Mouse (Mus musculus): Measurements from ENCODE around the gene Fgfr2. TPM values are rescaled to one million over a fixed set of nuclear protein-coding genes. Genes with fewer than 3 reads are reported as not detected.

The Fgfr2 gene
- total RNA-seq, 1 experiment: 37.5 TPM

DNA sequence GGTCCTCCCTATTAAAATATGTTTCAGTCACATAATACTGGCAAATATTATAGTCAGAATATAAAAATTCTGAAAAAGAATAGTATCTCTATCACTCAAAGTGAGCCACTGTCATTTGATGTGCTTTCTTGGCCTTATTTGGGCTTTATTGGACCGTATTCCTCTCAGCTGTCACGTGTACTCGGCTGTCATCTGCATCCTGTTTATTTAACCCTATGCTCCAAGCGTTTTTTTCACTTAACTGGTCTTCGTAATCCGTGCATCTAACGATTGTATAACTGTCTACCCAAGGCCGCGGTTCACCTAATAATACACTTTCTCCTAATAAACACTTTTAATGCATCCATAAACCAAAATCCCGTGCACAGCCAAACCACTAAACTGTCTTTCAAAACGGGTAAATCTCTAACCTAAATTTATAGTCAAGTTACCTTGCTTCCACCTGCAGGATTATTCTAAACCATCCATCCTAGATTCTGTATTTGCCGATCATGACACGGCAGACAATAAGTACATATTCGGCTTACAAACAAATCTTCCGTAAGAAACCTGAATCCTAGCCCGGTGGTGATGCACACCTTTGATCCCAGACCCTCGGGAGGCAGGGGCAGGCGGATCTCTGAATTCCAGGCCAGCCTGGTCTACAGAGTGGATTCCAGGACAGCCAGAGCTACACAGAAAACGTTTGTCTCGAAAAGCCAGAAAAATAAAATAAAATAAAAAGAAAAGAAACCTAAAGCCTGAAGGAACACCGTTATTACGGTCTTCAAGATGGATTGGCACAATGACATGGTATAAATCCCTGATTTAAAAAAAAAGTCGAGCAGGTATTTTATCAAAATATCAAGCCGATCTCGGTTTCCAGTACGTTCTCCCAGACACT lies 2604.7 kb downstream of the Fgfr2 start:
- Histone ChIP-seq H3K9me3 (ENCODE audit: control insufficient read depth, insufficient read depth, low read depth, low read length) (no peaks in the 10 kb centered on the region), H3K4me1 (ENCODE audit: control insufficient read depth in 2 of 2, insufficient read depth in 2 of 2, low read length in 2 of 2, poor library complexity in 1 of 2) (no peaks in the 10 kb centered on the region; a peak in 2 of 4 replicates), H3K4me3 (ENCODE audit: insufficient read depth in 1 of 2, low read depth in 1 of 2, low read length in 2 of 2, poor library complexity in 1 of 2, severe bottlenecking in 1 of 2) (peak overlapping the region; percentile 84 to 100), H3K36me3 (ENCODE audit: control insufficient read depth, insufficient read depth, low read length, poor library complexity, severe bottlenecking) (no peaks in the 10 kb centered on the region), H3K27ac (ENCODE audit: insufficient read depth, low read depth, low read length, poor library complexity, severe bottlenecking) (no peak overlapping the region), H3K9ac (ENCODE audit: insufficient read depth, low read depth, low read length, poor library complexity, severe bottlenecking) (peak overlapping the region; percentile 84)
- TF ChIP-seq ZC3H11A (IDR thresholded peaks at IDR 0.05; ENCODE audit: borderline replicate concordance, low read depth, low read length): no peak
- no peak for TF ChIP-seq MAFK (IDR thresholded peaks at IDR 0.05; ENCODE audit: insufficient read depth, low read depth, low read length)
- no peak for TF ChIP-seq ZNF384 (IDR thresholded peaks at IDR 0.05; ENCODE audit: low read depth, low read length)
- TF ChIP-seq CHD2 (IDR thresholded peaks at IDR 0.05; ENCODE audit: low read depth, low read length): no peak
- TF ChIP-seq HCFC1 (IDR thresholded peaks at IDR 0.05; ENCODE audit: borderline replicate concordance, insufficient read depth, low read length): no peak
- in situ Hi-C loops (cut with MboI; ENCODE audit: low sequenced_read_pairs in 2 of 2, unreplicated experiment in 2 of 2): no loop called here
- DNase-seq (ENCODE audit: low read depth, low spot score): no peak

DNA sequence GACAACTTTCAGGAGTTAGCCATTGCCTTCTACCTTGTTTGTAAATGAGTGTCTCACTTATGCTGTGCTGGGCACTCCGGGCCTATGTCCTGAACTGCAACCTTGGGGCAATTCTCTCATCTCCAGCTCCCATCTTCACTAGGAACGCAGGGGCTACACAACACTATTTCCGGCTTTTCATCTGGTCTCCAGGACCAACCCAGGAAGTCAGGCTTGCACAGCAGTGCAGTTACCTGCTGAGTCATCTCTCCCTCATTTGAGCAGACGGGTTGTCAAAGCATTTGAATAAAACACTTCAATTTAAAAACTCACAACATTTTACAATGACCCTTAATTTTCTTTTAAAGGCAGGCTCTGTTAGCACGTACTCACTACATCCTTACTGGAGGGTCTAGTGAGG lies 2612.9 kb downstream of the Fgfr2 start:
- Histone ChIP-seq H3K9ac (ENCODE audit: insufficient read depth, low read depth, low read length, poor library complexity, severe bottlenecking) (no peak overlapping the region), H3K36me3 (ENCODE audit: control insufficient read depth, insufficient read depth, low read length, poor library complexity, severe bottlenecking) (peaks cover 14% of the 10 kb centered on the region), H3K9me3 (ENCODE audit: control insufficient read depth, insufficient read depth, low read depth, low read length) (no peaks in the 10 kb centered on the region), H3K4me3 (ENCODE audit: insufficient read depth in 1 of 2, low read depth in 1 of 2, low read length in 2 of 2, poor library complexity in 1 of 2, severe bottlenecking in 1 of 2) (no peak overlapping the region), H3K4me1 (ENCODE audit: control insufficient read depth in 2 of 2, insufficient read depth in 2 of 2, low read length in 2 of 2, poor library complexity in 1 of 2) (0 out of 4 replicates have a peak, but pooled peaks cover 0 to 3% of the 10 kb centered on the region in 2 experiments), H3K27ac (ENCODE audit: insufficient read depth, low read depth, low read length, poor library complexity, severe bottlenecking) (no peak overlapping the region)
- TF ChIP-seq CHD2 (IDR thresholded peaks at IDR 0.05; ENCODE audit: low read depth, low read length): no peak
- TF ChIP-seq HCFC1 (IDR thresholded peaks at IDR 0.05; ENCODE audit: borderline replicate concordance, insufficient read depth, low read length): no peak
- no peak for TF ChIP-seq ZC3H11A (IDR thresholded peaks at IDR 0.05; ENCODE audit: borderline replicate concordance, low read depth, low read length)
- TF ChIP-seq MAFK (IDR thresholded peaks at IDR 0.05; ENCODE audit: insufficient read depth, low read depth, low read length): no peak
- no peak for TF ChIP-seq ZNF384 (IDR thresholded peaks at IDR 0.05; ENCODE audit: low read depth, low read length)
- in situ Hi-C loops (cut with MboI; ENCODE audit: low sequenced_read_pairs in 2 of 2, unreplicated experiment in 2 of 2): no loop called here
- DNase-seq (ENCODE audit: low read depth, low spot score): no peak

- in situ Hi-C loops (cut with MboI; ENCODE audit: low sequenced_read_pairs in 2 of 2, unreplicated experiment in 2 of 2): no loop called here
- H3K27ac ChIP-seq (ENCODE audit: insufficient read depth, low read depth, low read length, poor library complexity, severe bottlenecking): no peak overlapping the region
- no peak overlapping the region for H3K9ac ChIP-seq (ENCODE audit: insufficient read depth, low read depth, low read length, poor library complexity, severe bottlenecking)
- H3K4me1 ChIP-seq (ENCODE audit: control insufficient read depth in 2 of 2, insufficient read depth in 2 of 2, low read length in 2 of 2, poor library complexity in 1 of 2): no peaks in the 10 kb centered on the region
- H3K36me3 ChIP-seq (ENCODE audit: control insufficient read depth, insufficient read depth, low read length, poor library complexity, severe bottlenecking): peaks cover 13% of the 10 kb centered on the region
- no peak overlapping the region for H3K4me3 ChIP-seq (ENCODE audit: insufficient read depth in 1 of 2, low read depth in 1 of 2, low read length in 2 of 2, poor library complexity in 1 of 2, severe bottlenecking in 1 of 2)
- TF ChIP-seq ZNF384 (IDR thresholded peaks at IDR 0.05; ENCODE audit: low read depth, low read length) (no peak), HCFC1 (IDR thresholded peaks at IDR 0.05; ENCODE audit: borderline replicate concordance, insufficient read depth, low read length) (no peak), CHD2 (IDR thresholded peaks at IDR 0.05; ENCODE audit: low read depth, low read length) (no peak), ZC3H11A (IDR thresholded peaks at IDR 0.05; ENCODE audit: borderline replicate concordance, low read depth, low read length) (no peak), MAFK (IDR thresholded peaks at IDR 0.05; ENCODE audit: insufficient read depth, low read depth, low read length) (no peak)
- no peaks in the 10 kb centered on the region for H3K9me3 ChIP-seq (ENCODE audit: control insufficient read depth, insufficient read depth, low read depth, low read length)
- no peak for DNase-seq (ENCODE audit: low read depth, low spot score)
Observed at GRCm38 (mm10) chr7:130503006-130503405, 2620.1 kb downstream of the Fgfr2 start.

GRCm38 (mm10) chr7:130501499-130501898 lies 2621.7 kb downstream of the Fgfr2 start:
- Histone ChIP-seq H3K4me3 (ENCODE audit: insufficient read depth in 1 of 2, low read depth in 1 of 2, low read length in 2 of 2, poor library complexity in 1 of 2, severe bottlenecking in 1 of 2) (no peak overlapping the region), H3K9ac (ENCODE audit: insufficient read depth, low read depth, low read length, poor library complexity, severe bottlenecking) (no peak overlapping the region), H3K4me1 (ENCODE audit: control insufficient read depth in 2 of 2, insufficient read depth in 2 of 2, low read length in 2 of 2, poor library complexity in 1 of 2) (no peaks in the 10 kb centered on the region), H3K9me3 (ENCODE audit: control insufficient read depth, insufficient read depth, low read depth, low read length) (no peaks in the 10 kb centered on the region), H3K36me3 (ENCODE audit: control insufficient read depth, insufficient read depth, low read length, poor library complexity, severe bottlenecking) (peaks cover 8% of the 10 kb centered on the region), H3K27ac (ENCODE audit: insufficient read depth, low read depth, low read length, poor library complexity, severe bottlenecking) (no peak overlapping the region)
- no peak for DNase-seq (ENCODE audit: low read depth, low spot score)
- in situ Hi-C loops (cut with MboI; ENCODE audit: low sequenced_read_pairs in 2 of 2, unreplicated experiment in 2 of 2): no loop called here
- TF ChIP-seq MAFK (IDR thresholded peaks at IDR 0.05; ENCODE audit: insufficient read depth, low read depth, low read length): no peak
- TF ChIP-seq ZC3H11A (IDR thresholded peaks at IDR 0.05; ENCODE audit: borderline replicate concordance, low read depth, low read length): no peak
- TF ChIP-seq HCFC1 (IDR thresholded peaks at IDR 0.05; ENCODE audit: borderline replicate concordance, insufficient read depth, low read length): no peak
- TF ChIP-seq ZNF384 (IDR thresholded peaks at IDR 0.05; ENCODE audit: low read depth, low read length): no peak
- no peak for TF ChIP-seq CHD2 (IDR thresholded peaks at IDR 0.05; ENCODE audit: low read depth, low read length)
